Mouse (Mus musculus) intestine, embryonic 15.5 days (tissue): ENCODE measurements at regions not wholly inside any gene's neighbourhood (a gene's known extent, or its start where the extent isn't known, plus 50 kb on each side); places are given as distances from the start of the nearest gene placed in this dataset.
A peak's percentile ranks its signal among the peaks of the same experiment; 100 is the strongest.

Experiments
- ATAC-seq: fragments of 200-750 bp; cut with Nextera tagmentation; 2 replicates; pipeline ENCODE4 v1.8.0; 2017; ENCODE audit warnings: moderate TSS enrichment, moderate library complexity
- H3K27ac ChIP-seq: fragments of 300-500 bp; sonication (generic); 2 replicates; pipeline ENCODE4 v1.5.1; 2015; ENCODE audit warnings: mild to moderate bottlenecking, inconsistent platforms
- H3K27me3 ChIP-seq: fragments of 300-500 bp; sonication (generic); replicated peaks from 2 replicates; pipeline ENCODE4 v1.6.1; 2015; ENCODE audit warnings: inconsistent platforms
- H3K36me3 ChIP-seq: fragments of 300-500 bp; sonication (generic); 2 replicates; pipeline ENCODE4 v1.6.1; 2015; ENCODE audit warnings: inconsistent platforms
- H3K4me1 ChIP-seq: fragments of 300-500 bp; sonication (generic); replicated peaks from 2 replicates; pipeline ENCODE4 v1.6.1; 2015; ENCODE audit warnings: inconsistent platforms
- H3K4me2 ChIP-seq: fragments of 300-500 bp; sonication (generic); replicated peaks from 2 replicates; pipeline ENCODE4 v1.6.1; 2015; ENCODE audit warnings: mild to moderate bottlenecking, inconsistent platforms
- H3K4me3 ChIP-seq: fragments of 300-500 bp; sonication (generic); replicated peaks from 2 replicates; pipeline ENCODE4 v1.5.1; 2015; ENCODE audit warnings: inconsistent platforms
- H3K9ac ChIP-seq: fragments of 300-500 bp; sonication (generic); 2 replicates; pipeline ENCODE4 v1.6.1; 2015; ENCODE audit warnings: inconsistent platforms
- H3K9me3 ChIP-seq: fragments of 300-500 bp; sonication (generic); 2 replicates; pipeline ENCODE4 v1.6.1; 2016; ENCODE audit warnings: inconsistent platforms
- WGBS: fragments of 180-500 bp; shearing (Covaris S2); methylation state at CpG from one replicate; pipeline ENCODE4 v1.1.7; 2015; 5-methylcytosine and 5-hydroxymethylcytosine counted together

DNA sequence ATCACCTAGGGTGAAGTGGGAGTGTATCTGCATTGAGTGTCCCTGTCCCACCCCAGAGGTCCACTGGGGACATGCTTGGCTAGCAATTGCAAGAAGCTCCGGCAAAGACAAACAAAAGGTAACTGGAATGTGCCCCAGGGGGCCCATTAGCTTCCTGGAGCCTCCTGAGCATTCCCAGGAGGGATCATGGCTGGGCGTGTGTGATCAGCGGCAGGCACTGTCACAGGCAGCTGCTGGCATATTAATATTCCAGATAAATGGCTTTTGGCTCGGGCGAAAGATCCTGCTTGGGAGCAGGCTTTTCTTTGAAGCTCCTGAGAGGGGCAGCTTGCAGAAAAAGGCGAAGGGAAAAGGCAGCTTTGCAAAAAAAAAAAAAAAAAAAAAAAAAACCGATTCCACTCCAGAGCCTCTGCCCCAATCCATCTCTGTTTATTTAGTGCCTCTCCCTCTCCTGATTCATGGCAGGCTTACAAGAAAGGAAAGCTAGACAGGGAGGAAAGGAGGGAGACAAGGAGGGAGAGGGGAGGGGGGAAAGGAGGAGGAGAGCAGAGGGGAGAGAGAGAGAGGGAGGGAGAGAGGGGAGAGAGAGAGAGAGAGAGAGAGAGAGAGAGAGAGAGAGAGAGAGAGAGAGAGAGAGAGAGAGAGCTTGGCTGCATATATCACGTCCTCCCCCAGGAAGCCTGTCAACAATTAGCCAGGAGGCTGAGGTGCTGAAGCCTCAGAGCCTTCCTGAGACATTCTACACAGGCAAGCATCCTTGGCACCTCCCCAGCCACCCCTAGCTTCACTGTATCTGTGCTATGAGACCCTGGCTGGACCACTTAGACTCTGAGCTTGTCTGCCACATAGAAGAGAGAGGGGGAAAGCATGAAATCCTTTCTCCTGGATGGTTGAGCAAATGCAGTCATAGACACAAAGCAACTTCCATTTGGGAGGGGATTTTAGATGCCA lies 443.4 kb upstream of the Zmiz1 start:
- whole genome bisulfite sequencing = 2% methylated on average over 8 of the region's 8 CpGs
- Histone ChIP-seq H3K27me3 (no peaks in the 10 kb centered on the region), H3K4me3 (no peak overlapping the region), H3K4me2 (peak overlapping the region; percentile 40), H3K9me3 (no peaks in the 10 kb centered on the region), H3K27ac (peak overlapping the region; percentile 81), H3K9ac (peak overlapping the region; percentile 22; the same call in 1 of the 2 replicates), H3K4me1 (peaks cover 15% of the 10 kb centered on the region), H3K36me3 (no peaks in the 10 kb centered on the region)
- ATAC-seq = peak; percentile 85

DNA sequence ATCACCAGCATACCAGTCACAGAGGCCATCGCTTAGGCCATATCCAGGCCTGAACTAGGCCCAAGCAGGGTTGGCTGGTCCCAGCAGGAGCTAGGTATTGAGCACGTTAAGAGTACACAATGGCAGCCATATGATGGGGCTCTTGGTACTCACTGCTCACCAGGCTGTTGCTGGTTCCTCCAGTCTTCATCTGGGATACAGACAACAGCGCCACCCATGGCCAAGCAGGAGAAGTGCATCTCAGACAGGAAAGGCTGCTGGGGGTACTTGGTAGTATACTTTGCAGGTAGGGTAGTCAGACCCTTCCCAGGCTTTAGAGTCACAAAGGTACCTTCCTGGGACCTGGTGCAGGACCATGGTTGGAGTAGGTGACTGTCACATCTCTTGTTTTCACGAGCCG lies 441.1 kb upstream of the Zmiz1 start:
- Histone ChIP-seq H3K9me3 (no peaks in the 10 kb centered on the region), H3K4me3 (no peak overlapping the region), H3K36me3 (no peaks in the 10 kb centered on the region), H3K27ac (no peak overlapping the region), H3K27me3 (no peaks in the 10 kb centered on the region), H3K4me1 (peaks cover 20% of the 10 kb centered on the region), H3K9ac (no peak overlapping the region), H3K4me2 (no peak overlapping the region)
- ATAC-seq = no peak
- 83% methylated on average over 5 of the region's 5 CpGs for WGBS

DNA sequence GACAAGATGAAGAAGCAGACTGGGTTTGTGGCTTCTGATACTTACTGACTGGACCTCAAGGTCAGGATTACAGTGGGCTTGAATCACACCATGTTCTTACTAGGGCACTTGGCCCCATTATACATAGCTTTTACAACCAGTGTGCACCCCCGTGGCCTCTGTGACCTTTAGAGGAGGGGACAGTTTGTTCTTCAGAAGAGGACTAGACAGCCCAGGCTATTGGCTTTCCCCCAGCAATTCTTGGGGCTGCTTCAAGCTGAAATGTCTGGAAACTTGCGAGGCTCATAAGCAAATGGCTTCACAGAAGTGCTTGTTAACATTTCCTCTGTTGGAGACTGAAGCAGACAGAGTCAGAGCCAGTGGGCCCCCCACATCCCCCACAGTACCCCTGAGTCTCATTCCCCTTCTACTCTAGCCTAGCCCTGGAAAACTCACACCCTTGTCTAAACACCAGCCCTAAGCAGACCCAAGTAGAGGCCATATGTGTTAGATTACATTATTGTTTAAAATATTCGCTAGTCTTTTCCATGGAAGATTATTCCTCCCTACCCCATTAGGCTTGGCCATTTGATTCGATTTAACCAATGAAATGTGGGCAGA lies 439.6 kb upstream of the Zmiz1 start:
- 52% methylated on average over 4 of the region's 4 CpGs for WGBS
- ATAC-seq = no peak
- no peak overlapping the region for H3K4me2 ChIP-seq
- H3K27me3 ChIP-seq = no peaks in the 10 kb centered on the region
- no peaks in the 10 kb centered on the region for H3K9me3 ChIP-seq
- H3K4me3 ChIP-seq = no peak overlapping the region
- peaks cover 20% of the 10 kb centered on the region for H3K4me1 ChIP-seq
- H3K9ac ChIP-seq = no peak overlapping the region
- H3K27ac ChIP-seq = 0 out of 2 replicates have a peak overlapping the region, but pooled peaks have one; percentile 27
- no peaks in the 10 kb centered on the region for H3K36me3 ChIP-seq

DNA sequence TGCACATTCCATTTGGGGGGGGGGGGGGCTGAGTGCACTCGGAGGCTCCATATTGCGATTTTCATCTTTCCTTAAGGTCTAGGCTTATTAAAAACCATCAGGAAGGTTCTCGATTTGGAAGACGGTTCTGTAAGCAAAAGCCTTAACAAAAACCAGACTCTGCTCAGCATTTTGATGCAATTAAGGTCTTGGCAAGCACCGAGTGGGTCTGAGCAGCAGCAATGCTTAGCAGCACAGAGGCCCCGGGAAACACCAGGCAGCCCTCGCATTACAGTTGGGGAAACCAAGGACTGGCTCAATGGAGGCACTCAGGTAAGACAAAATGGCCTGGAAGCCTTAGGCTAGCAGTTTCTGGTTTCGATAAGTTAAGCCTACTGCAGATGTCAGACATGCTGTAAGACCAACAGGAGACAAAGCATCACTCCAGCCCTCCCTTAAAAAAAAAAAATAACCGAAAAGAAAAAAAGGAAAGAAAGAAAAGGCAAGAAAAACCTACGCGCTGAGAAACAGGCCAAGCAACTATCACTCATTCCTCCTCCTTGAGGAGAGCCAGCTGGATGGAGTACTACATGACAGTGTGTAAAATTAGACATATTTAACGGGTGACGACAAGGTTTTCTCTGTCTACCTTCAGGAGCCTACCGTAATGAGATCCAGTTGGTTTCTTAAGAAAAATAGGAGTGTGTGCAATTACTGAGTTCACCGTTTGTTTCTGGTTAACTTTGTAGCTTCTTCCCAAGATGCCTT lies 436.3 kb upstream of the Zmiz1 start:
- H3K27me3 ChIP-seq = no peaks in the 10 kb centered on the region
- H3K4me1 ChIP-seq = peaks cover 5% of the 10 kb centered on the region
- H3K4me2 ChIP-seq = no peak overlapping the region
- H3K36me3 ChIP-seq = no peaks in the 10 kb centered on the region
- H3K27ac ChIP-seq = peak overlapping the region; percentile 63
- WGBS = 56% methylated on average over 15 of the region's 15 CpGs
- no peaks in the 10 kb centered on the region for H3K9me3 ChIP-seq
- no peak overlapping the region for H3K9ac ChIP-seq
- H3K4me3 ChIP-seq = no peak overlapping the region
- ATAC-seq = 0 out of 2 replicates have a peak, but pooled peaks have one; percentile 17

DNA sequence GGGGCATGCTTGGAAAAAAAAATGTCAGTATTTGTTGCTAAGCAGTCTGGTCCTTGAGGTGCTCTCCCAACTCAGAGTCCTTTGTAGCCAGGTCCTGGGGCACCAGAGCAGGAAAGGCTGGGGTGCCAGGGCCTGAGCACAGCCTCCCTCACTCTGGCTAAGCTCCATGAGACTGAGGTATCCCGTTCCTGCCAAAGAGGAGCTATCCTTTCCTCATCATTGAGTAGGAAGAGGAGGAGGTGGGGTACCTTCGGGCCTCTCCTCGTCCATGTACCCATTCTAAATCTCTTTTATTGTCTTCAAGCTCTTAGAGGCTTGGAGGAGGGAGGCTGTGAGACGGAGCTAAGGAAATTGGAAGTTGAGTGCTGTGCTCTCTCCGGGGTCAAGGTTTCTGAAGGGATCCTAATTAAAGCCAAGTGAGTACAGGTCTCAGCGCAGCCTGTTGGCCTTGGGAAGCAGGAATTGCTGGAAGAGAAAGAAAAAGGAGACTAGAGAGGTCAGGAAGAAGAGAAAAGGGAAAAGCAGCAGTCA lies 435.6 kb upstream of the Zmiz1 start:
- H3K36me3 ChIP-seq = no peaks in the 10 kb centered on the region
- no peak overlapping the region for H3K9ac ChIP-seq
- peak overlapping the region; percentile 8; the same call in 1 of the 2 replicates for H3K27ac ChIP-seq
- no peak for ATAC-seq
- H3K9me3 ChIP-seq = no peaks in the 10 kb centered on the region
- no peak overlapping the region for H3K4me3 ChIP-seq
- H3K27me3 ChIP-seq = no peaks in the 10 kb centered on the region
- H3K4me1 ChIP-seq = peaks cover 5% of the 10 kb centered on the region
- 79% methylated on average over 6 of the region's 6 CpGs for WGBS
- H3K4me2 ChIP-seq = no peak overlapping the region

DNA sequence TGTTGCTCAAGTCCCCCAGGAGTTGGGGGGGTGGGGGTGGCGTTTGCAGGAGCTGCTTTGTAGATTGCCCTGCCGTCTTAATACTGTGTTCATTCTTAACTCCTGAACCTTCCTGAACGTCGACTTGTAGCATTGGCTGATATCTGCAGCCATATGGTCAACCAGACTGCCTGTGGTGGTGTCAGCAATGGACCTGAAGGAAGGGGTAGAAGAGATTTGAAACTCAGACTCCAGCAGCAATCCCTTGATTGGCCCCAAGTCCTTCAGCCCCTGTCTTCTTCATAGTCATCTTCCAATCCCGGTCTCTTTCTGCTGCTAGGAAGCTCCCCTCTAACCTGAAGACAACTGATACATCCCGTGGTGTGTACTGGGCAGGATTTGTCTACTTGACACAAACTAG lies 433.9 kb upstream of the Zmiz1 start:
- Histone ChIP-seq H3K9ac (no peak overlapping the region), H3K4me1 (peaks cover 5% of the 10 kb centered on the region; the same call in 1 of the 2 replicates), H3K36me3 (no peaks in the 10 kb centered on the region), H3K4me3 (no peak overlapping the region), H3K27ac (no peak overlapping the region), H3K27me3 (no peaks in the 10 kb centered on the region), H3K9me3 (no peaks in the 10 kb centered on the region), H3K4me2 (no peak overlapping the region)
- WGBS = 87% methylated on average over 6 of the region's 6 CpGs
- no peak for ATAC-seq

DNA sequence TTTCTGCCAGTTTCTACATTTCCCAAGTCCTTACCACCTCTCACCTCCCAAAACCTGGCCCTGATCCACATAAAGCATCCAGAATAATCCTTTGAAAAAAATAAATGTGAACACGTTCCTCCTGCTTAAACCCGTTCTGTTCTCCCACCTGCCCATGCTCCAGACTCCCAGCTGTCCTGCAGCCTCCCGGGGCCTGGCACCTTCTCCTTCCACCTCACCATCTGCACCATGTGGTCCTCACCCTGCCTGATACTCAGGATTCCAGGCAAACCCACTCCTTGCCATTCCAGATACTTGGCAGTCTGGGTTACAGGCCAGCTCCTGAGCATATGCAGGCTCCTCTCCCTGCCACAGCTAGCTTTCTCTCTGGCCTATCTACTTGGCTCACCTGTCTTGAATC lies 431.9 kb upstream of the Zmiz1 start:
- Histone ChIP-seq H3K4me2 (no peak overlapping the region), H3K27ac (no peak overlapping the region), H3K9ac (no peak overlapping the region), H3K9me3 (no peaks in the 10 kb centered on the region), H3K4me3 (no peak overlapping the region), H3K4me1 (peaks cover 2% of the 10 kb centered on the region; the same call in 1 of the 2 replicates), H3K36me3 (no peaks in the 10 kb centered on the region), H3K27me3 (no peaks in the 10 kb centered on the region)
- 87% methylated on average over 3 of the region's 3 CpGs for WGBS
- ATAC-seq = no peak

DNA sequence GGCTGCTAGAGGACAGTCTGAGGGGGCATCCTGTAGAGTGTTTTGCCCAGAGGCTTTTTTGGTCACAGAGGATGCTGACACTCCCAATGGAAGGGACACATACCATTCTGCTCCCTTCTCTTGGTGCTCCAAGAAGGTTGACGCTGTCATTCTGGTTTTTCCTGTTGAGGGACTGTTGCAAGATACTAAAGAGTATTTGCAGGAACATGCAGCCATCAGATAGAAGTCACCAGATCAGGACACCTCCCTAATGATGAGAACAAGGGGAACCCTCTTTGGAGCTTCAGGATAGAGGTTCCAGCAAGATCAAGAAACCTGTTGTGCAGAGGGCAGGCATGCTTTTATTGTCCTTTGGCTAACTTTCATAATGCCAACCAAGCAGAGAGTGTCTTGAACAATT lies 431.1 kb upstream of the Zmiz1 start:
- ATAC-seq = no peak
- H3K9ac ChIP-seq = no peak overlapping the region
- H3K27me3 ChIP-seq = no peaks in the 10 kb centered on the region
- no peaks in the 10 kb centered on the region for H3K36me3 ChIP-seq
- no peak overlapping the region for H3K4me2 ChIP-seq
- WGBS = 79% methylated on average over 1 of the region's 1 CpGs
- H3K9me3 ChIP-seq = no peaks in the 10 kb centered on the region
- no peak overlapping the region for H3K4me3 ChIP-seq
- no peak overlapping the region for H3K27ac ChIP-seq
- H3K4me1 ChIP-seq = no peaks in the 10 kb centered on the region

DNA sequence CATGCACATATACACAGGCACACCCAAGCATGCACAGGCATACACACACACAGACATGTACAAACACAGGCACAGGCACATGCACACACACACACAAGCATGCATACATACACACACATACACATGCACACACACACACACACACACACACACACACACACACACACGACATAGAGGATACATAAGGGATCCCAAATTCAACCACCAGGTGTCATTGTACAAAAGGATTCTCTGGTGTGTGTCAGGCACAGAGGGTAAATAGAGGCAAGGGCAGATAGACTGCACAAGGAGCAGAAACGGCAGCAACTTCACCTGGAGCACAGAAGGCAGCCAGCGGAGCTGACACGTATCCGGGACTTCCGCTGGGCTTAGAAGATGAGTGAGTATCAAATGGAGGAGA lies 428.1 kb upstream of the Zmiz1 start:
- Histone ChIP-seq H3K36me3 (no peaks in the 10 kb centered on the region), H3K4me2 (no peak overlapping the region), H3K27ac (no peak overlapping the region), H3K9ac (no peak overlapping the region), H3K4me3 (no peak overlapping the region), H3K27me3 (no peaks in the 10 kb centered on the region), H3K9me3 (no peaks in the 10 kb centered on the region), H3K4me1 (no peaks in the 10 kb centered on the region)
- no peak for ATAC-seq
- WGBS = 78% methylated on average over 6 of the region's 6 CpGs

DNA sequence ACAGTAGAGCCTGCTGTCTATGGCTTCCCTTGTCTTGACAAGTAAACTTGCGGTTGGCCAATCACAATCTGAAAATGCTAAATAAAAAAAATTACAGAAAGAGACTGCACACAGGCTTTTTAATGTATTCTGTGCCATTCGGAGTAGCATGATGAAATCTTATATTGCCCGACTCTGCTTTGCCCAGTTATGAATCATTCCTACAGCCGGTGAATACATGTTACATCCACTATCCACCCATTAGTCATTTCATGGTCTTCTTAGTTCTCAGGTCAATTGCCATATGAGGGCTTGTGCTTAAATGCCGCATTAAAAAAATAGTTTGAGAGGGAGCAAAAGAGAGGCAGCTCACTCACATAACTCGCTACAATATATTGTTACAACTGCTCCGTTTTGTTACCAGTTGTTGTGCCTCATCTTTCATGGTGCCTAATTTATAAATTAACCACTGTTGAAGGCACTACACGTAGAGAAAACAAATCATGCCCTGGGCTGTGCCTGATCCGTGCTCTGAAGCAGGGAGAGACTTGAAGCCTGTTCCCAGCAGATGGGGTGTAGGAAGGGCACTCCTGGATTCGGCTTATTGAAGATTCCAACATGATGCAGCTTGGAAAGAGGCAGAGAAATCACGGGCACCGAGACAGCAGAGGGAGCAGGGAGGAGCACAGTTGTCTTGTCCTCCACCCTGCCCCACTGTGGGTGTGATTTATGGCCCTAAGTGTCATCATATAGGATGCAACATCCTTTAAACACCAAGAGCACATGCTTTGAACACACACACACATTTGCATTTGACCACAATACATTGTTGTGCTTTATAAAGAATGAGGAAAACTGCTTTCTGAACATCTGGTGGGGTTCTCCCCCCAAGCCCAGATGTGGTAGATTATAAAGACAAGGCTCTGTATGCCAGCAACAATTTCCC lies 427.0 kb upstream of the Zmiz1 start:
- Histone ChIP-seq H3K4me2 (no peak overlapping the region), H3K27ac (no peak overlapping the region), H3K9ac (no peak overlapping the region), H3K36me3 (no peaks in the 10 kb centered on the region), H3K27me3 (no peaks in the 10 kb centered on the region), H3K9me3 (no peaks in the 10 kb centered on the region), H3K4me3 (no peak overlapping the region), H3K4me1 (no peaks in the 10 kb centered on the region)
- no peak for ATAC-seq
- WGBS = 65% methylated on average over 12 of the region's 12 CpGs

DNA sequence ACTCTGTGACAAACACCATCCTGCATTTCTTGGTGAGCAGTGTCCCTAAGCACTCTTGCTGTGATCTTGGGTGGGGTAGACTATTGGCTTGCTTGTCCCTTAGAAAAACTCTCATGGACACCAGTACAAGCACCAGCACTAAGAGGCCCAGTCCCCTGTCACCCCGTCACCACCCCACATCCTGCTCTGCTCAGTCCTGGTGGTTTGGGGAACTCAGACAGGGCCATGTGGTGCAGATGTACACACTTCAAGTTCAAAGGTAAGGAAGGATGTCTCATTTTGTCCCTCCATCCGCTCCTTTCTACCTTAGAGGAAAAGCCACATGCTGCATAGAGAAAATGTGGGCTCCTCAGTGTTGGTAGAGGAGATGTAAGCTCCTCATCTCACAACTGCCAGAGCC lies 426.1 kb upstream of the Zmiz1 start:
- WGBS = 89% methylated on average over 2 of the region's 2 CpGs
- ATAC-seq = no peak

More for the DNA sequence above, 426.1 kb upstream of the Zmiz1 start:
- Histone ChIP-seq H3K27ac (no peak overlapping the region), H3K4me1 (no peaks in the 10 kb centered on the region), H3K4me2 (no peak overlapping the region), H3K9ac (no peak overlapping the region), H3K27me3 (no peaks in the 10 kb centered on the region), H3K9me3 (no peaks in the 10 kb centered on the region), H3K36me3 (no peaks in the 10 kb centered on the region), H3K4me3 (no peak overlapping the region)
